Mouse (Mus musculus) ovary, postnatal 14 days (tissue): Measurements from ENCODE around the gene Trim11.

Experiments used
- DNase-seq: peaks from one replicate; pipeline ENCODE4 v3.0.0; 2022; ENCODE audit warnings: low spot score

The Trim11 gene

GRCm38 (mm10) chr11:59026411-59026810 is 48.5 kb downstream of the Trim11 start:
- no peak for DNase-seq

GRCm38 (mm10) chr11:59029003-59029402 is 51.1 kb downstream of the Trim11 start:
- DNase-seq: no peak
